Mouse (Mus musculus): ENCODE measurements around the gene App. TPM values are rescaled to one million over a fixed set of nuclear protein-coding genes. Genes with fewer than 3 reads are reported as not detected.

The App gene
- total and polyA plus RNA-seq, 2 experiments: 28.9 to 29.9 TPM

DNA sequence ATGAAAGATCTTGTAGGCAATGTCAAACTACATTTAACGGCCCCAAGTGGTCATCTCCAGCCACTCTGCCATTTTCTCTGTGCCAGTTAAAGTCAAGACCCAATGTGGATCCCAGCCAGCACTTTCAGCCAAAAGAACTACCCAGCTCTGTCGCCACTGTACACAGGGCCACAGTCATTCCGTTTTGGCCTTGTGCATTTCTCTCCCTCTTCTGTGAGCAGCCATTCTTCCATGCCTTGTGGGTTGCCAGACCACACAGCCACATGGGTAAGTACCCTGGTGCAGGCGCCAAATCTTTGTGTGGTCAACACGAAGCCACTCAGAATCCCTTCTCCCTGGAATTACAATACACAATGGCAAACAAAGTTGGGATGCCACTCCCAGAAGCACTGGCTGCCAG, 57.7 kb downstream of the App start:
- H3K36me3 ChIP-seq (ENCODE audit: control insufficient read depth, insufficient read depth, low read length): peaks cover 2% of the 10 kb centered on the region
- TF ChIP-seq POLR2A (IDR thresholded peaks at IDR 0.05; ENCODE audit: extremely low read depth, insufficient read depth, low read length): no peak
- TF ChIP-seq CTCF (IDR thresholded peaks at IDR 0.05; ENCODE audit: low read depth, low read length): no peak
- H3K79me2 ChIP-seq (ENCODE audit: control insufficient read depth, insufficient read depth, low read length): peaks cover under 1% of the 10 kb centered on the region; the same call in 1 of the 2 replicates
- H3K4me3 ChIP-seq (ENCODE audit: insufficient read depth, low read depth, low read length): no peak overlapping the region
- DNase-seq (ENCODE audit: extremely low read depth, low read depth, low spot score): no peak
- no peak overlapping the region for H3K27ac ChIP-seq (replicated peaks; ENCODE audit: insufficient read depth, low read depth, low read length)
- H3K4me1 ChIP-seq (ENCODE audit: control insufficient read depth, insufficient read depth, low read length): peaks cover 2% of the 10 kb centered on the region; the same call in 1 of the 2 replicates
- H3K27me3 ChIP-seq (ENCODE audit: control insufficient read depth, insufficient read depth, low read length): no peaks in the 10 kb centered on the region
- 70% methylated on average over 5 of the region's 5 CpGs for WGBS
- no peak overlapping the region for H3K9ac ChIP-seq (ENCODE audit: low read depth, low read length)

DNA sequence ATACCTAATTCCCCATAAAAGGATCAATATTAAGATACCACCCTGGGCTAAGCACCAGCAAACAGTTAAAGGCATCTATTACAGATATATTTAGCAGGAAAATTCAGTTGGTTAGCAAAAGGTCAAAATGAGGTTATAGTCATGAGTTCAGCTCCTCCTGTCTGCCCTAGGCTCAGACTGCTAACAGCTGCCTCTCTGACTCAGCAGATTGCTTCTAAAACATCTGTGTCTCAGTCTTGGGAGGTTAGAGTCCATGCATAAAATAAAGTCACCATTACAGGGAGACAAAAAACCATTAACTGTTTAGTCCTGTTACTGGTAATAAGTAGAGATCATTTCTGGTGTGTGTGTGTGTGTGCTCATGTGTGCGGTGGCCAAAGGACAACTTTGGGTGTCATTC, 58.8 kb downstream of the App start:
- 97% methylated on average over 1 of the region's 1 CpGs for WGBS
- no peaks in the 10 kb centered on the region; the same call in 1 of the 2 replicates for H3K79me2 ChIP-seq (ENCODE audit: control insufficient read depth, insufficient read depth, low read length)

DNA sequence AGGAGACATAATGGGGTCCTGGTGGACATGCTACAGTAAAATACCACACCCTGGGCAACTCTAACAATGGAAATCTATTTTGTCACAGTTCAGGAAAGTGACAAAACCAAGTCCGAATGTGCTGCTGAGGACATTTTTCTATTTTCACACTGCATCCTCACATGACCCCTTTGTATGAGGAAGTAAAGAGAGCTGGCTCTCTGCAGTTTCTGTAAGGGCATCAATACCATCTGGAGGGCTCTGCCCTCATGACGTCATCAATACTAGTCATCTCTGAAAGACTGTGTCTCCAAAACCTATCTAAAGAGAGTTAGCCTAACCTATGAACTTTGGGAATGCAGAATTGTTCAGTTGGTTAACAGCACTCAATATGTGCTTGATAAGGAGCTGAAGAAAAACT, 59.6 kb downstream of the App start:
- Histone ChIP-seq H3K36me3 (ENCODE audit: control insufficient read depth, insufficient read depth, low read length) (no peaks in the 10 kb centered on the region), H3K9ac (ENCODE audit: low read depth, low read length) (no peak overlapping the region), H3K27me3 (ENCODE audit: control insufficient read depth, insufficient read depth, low read length) (no peaks in the 10 kb centered on the region), H3K4me3 (ENCODE audit: insufficient read depth, low read depth, low read length) (no peak overlapping the region), H3K4me1 (ENCODE audit: control insufficient read depth, insufficient read depth, low read length) (peaks cover 2% of the 10 kb centered on the region; the same call in 1 of the 2 replicates), H3K27ac (replicated peaks; ENCODE audit: insufficient read depth, low read depth, low read length) (no peak overlapping the region), H3K79me2 (ENCODE audit: control insufficient read depth, insufficient read depth, low read length) (no peaks in the 10 kb centered on the region; the same call in 1 of the 2 replicates)
- TF ChIP-seq CTCF (IDR thresholded peaks at IDR 0.05; ENCODE audit: low read depth, low read length): no peak
- no peak for TF ChIP-seq POLR2A (IDR thresholded peaks at IDR 0.05; ENCODE audit: extremely low read depth, insufficient read depth, low read length)
- WGBS: 79% methylated on average over 2 of the region's 2 CpGs
- no peak for DNase-seq (ENCODE audit: extremely low read depth, low read depth, low spot score)

More for the DNA sequence above, 58.8 kb downstream of the App start:
- DNase-seq (ENCODE audit: extremely low read depth, low read depth, low spot score): peak; percentile 14
- TF ChIP-seq POLR2A (IDR thresholded peaks at IDR 0.05; ENCODE audit: extremely low read depth, insufficient read depth, low read length) (no peak), CTCF (IDR thresholded peaks at IDR 0.05; ENCODE audit: low read depth, low read length) (no peak)
- H3K27me3 ChIP-seq (ENCODE audit: control insufficient read depth, insufficient read depth, low read length): no peaks in the 10 kb centered on the region
- no peak overlapping the region for H3K27ac ChIP-seq (replicated peaks; ENCODE audit: insufficient read depth, low read depth, low read length)
- H3K4me1 ChIP-seq (ENCODE audit: control insufficient read depth, insufficient read depth, low read length): peaks cover 2% of the 10 kb centered on the region; the same call in 1 of the 2 replicates
- no peaks in the 10 kb centered on the region for H3K36me3 ChIP-seq (ENCODE audit: control insufficient read depth, insufficient read depth, low read length)
- no peak overlapping the region for H3K4me3 ChIP-seq (ENCODE audit: insufficient read depth, low read depth, low read length)
- H3K9ac ChIP-seq (ENCODE audit: low read depth, low read length): no peak overlapping the region

DNA sequence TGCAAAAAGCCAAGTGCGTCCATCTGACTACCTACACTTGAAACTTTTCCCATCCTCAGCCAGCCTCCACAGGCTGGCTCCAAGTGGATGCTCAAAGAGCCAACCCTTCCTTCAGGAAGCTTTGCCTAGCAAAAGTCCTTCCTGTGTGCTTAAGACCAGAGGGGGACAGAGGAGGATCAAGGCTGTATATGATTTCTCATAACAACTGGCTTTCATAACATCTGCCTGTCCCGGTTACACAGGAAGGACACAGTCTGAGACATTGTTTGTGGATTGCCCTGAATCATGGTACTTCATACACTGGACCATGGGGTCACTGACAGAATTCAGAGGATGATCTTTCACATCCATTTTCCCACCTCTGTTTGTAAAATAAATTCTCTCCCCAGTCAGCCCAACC, 61.3 kb downstream of the App start:
- H3K27ac ChIP-seq (replicated peaks; ENCODE audit: insufficient read depth, low read depth, low read length): no peak overlapping the region
- no peak for TF ChIP-seq CTCF (IDR thresholded peaks at IDR 0.05; ENCODE audit: low read depth, low read length)
- no peak for TF ChIP-seq POLR2A (IDR thresholded peaks at IDR 0.05; ENCODE audit: extremely low read depth, insufficient read depth, low read length)
- H3K79me2 ChIP-seq (ENCODE audit: control insufficient read depth, insufficient read depth, low read length): no peaks in the 10 kb centered on the region; the same call in 1 of the 2 replicates
- H3K4me3 ChIP-seq (ENCODE audit: insufficient read depth, low read depth, low read length): no peak overlapping the region
- no peak for DNase-seq (ENCODE audit: extremely low read depth, low read depth, low spot score)
- H3K4me1 ChIP-seq (ENCODE audit: control insufficient read depth, insufficient read depth, low read length): no peaks in the 10 kb centered on the region; the same call in 1 of the 2 replicates
- no peak overlapping the region for H3K9ac ChIP-seq (ENCODE audit: low read depth, low read length)
- H3K36me3 ChIP-seq (ENCODE audit: control insufficient read depth, insufficient read depth, low read length): no peaks in the 10 kb centered on the region
- H3K27me3 ChIP-seq (ENCODE audit: control insufficient read depth, insufficient read depth, low read length): no peaks in the 10 kb centered on the region
- 73% methylated on average over 2 of the region's 2 CpGs for WGBS

DNA sequence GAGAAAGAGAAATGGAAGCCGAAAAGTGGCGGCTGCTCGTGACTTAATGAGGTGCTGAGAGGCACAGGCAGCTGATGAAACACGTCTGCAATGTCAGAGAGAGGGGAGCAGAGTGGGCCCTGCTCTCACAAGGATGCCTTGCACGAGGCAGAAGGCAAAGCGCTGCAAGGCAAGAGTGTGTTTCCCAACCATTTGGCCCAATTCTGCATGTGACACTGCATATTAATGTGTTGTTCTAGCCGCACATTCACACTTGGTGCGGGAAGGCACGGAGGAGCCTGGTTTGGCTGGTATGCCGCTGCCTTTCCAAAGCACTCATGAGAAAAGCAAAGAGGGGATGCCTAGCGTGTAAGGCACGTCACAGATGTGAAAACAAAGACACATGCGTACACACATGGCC, 63.1 kb downstream of the App start:
- H3K27me3 ChIP-seq (ENCODE audit: control insufficient read depth, insufficient read depth, low read length): no peaks in the 10 kb centered on the region
- no peaks in the 10 kb centered on the region; the same call in 1 of the 2 replicates for H3K4me1 ChIP-seq (ENCODE audit: control insufficient read depth, insufficient read depth, low read length)
- H3K79me2 ChIP-seq (ENCODE audit: control insufficient read depth, insufficient read depth, low read length): no peaks in the 10 kb centered on the region
- no peak overlapping the region for H3K4me3 ChIP-seq (ENCODE audit: insufficient read depth, low read depth, low read length)
- H3K9ac ChIP-seq (ENCODE audit: low read depth, low read length): no peak overlapping the region
- H3K27ac ChIP-seq (replicated peaks; ENCODE audit: insufficient read depth, low read depth, low read length): no peak overlapping the region
- WGBS: 93% methylated on average over 13 of the region's 13 CpGs
- TF ChIP-seq POLR2A (IDR thresholded peaks at IDR 0.05; ENCODE audit: extremely low read depth, insufficient read depth, low read length) (no peak), CTCF (IDR thresholded peaks at IDR 0.05; ENCODE audit: low read depth, low read length) (no peak)
- H3K36me3 ChIP-seq (ENCODE audit: control insufficient read depth, insufficient read depth, low read length): no peaks in the 10 kb centered on the region
- no peak for DNase-seq (ENCODE audit: extremely low read depth, low read depth, low spot score)

DNA sequence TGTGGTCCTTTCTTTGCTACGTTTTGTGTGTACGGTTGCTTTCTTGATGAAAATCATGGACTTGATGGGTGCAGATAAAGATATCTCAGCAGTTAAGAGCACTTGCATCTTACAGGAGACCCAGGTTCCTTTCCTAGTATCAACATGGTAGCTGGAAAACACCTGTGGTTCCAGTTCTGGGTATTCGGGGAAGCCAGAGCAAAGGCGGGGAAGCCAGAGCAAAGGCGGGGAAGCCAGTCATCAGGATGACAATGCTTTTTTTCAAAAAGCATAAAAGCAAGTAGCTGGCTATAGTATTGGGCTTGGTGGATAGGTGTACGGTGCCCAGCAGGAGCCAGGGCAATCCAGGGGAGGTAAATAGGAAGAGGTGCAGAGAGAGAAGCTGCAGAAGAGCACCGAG, 65.1 kb downstream of the App start:
- TF ChIP-seq CTCF (IDR thresholded peaks at IDR 0.05; ENCODE audit: low read depth, low read length) (no peak), POLR2A (IDR thresholded peaks at IDR 0.05; ENCODE audit: extremely low read depth, insufficient read depth, low read length) (no peak)
- no peaks in the 10 kb centered on the region for H3K36me3 ChIP-seq (ENCODE audit: control insufficient read depth, insufficient read depth, low read length)
- H3K4me1 ChIP-seq (ENCODE audit: control insufficient read depth, insufficient read depth, low read length): no peaks in the 10 kb centered on the region; the same call in 1 of the 2 replicates
- H3K79me2 ChIP-seq (ENCODE audit: control insufficient read depth, insufficient read depth, low read length): no peaks in the 10 kb centered on the region
- WGBS: 93% methylated on average over 7 of the region's 7 CpGs
- no peak overlapping the region for H3K9ac ChIP-seq (ENCODE audit: low read depth, low read length)
- no peak for DNase-seq (ENCODE audit: extremely low read depth, low read depth, low spot score)
- no peak overlapping the region for H3K27ac ChIP-seq (replicated peaks; ENCODE audit: insufficient read depth, low read depth, low read length)
- H3K27me3 ChIP-seq (ENCODE audit: control insufficient read depth, insufficient read depth, low read length): no peaks in the 10 kb centered on the region
- no peak overlapping the region for H3K4me3 ChIP-seq (ENCODE audit: insufficient read depth, low read depth, low read length)

Measured in liver, adult 2 months (tissue).